Mouse (Mus musculus) limb, embryonic 14.5 days (tissue): ENCODE measurements around the gene Nppc. TPM values are rescaled to one million over a fixed set of nuclear protein-coding genes. Genes with fewer than 3 reads are reported as not detected.

ENCODE experiments used
- ATAC-seq: fragments of 200-750 bp; cut with Nextera tagmentation; 2 replicates; pipeline ENCODE4 v1.8.0; 2017; ENCODE audit warnings: low read depth, moderate number of reproducible peaks, moderate TSS enrichment; ENCODE audit not compliant: low FRiP score
- DNase-seq: peaks from one replicate; pipeline ENCODE4 v3.0.0-alpha.2; 2015; ENCODE audit warnings: low spot score
- H3K27ac ChIP-seq: fragments of 300-500 bp; sonication (generic); replicated peaks from 2 replicates; pipeline ENCODE4 v1.5.1; 2014; ENCODE audit warnings: low read depth, mild to moderate bottlenecking, low read length, moderate library complexity, mixed read lengths
- H3K27me3 ChIP-seq: fragments of 300-500 bp; sonication (generic); 2 replicates; pipeline ENCODE4 v1.6.1; 2014; ENCODE audit warnings: low read length, mixed read lengths; ENCODE audit not compliant: control insufficient read depth, insufficient read depth
- H3K36me3 ChIP-seq: fragments of 300-500 bp; sonication (generic); 2 replicates; pipeline ENCODE4 v1.6.1; 2014; ENCODE audit warnings: mild to moderate bottlenecking, low read length, moderate library complexity, mixed read lengths; ENCODE audit not compliant: control insufficient read depth, insufficient read depth
- H3K4me1 ChIP-seq: fragments of 300-500 bp; sonication (generic); 2 replicates; pipeline ENCODE4 v1.6.1; 2014; ENCODE audit warnings: antibody characterized with exemption, low read length, mixed read lengths; ENCODE audit not compliant: control insufficient read depth, insufficient read depth
- H3K4me2 ChIP-seq: fragments of 300-500 bp; sonication (generic); replicated peaks from 2 replicates; pipeline ENCODE4 v1.6.1; 2014; ENCODE audit warnings: low read depth, mild to moderate bottlenecking, low read length, moderate library complexity; ENCODE audit not compliant: severe bottlenecking
- H3K4me3 ChIP-seq: fragments of 300-500 bp; sonication (generic); replicated peaks from 2 replicates; pipeline ENCODE4 v1.5.1; 2014; ENCODE audit warnings: low read length
- H3K9ac ChIP-seq: fragments of 300-500 bp; sonication (generic); 2 replicates; pipeline ENCODE4 v1.6.1; 2014; ENCODE audit warnings: mild to moderate bottlenecking, low read depth, low read length, moderate library complexity; ENCODE audit not compliant: severe bottlenecking
- H3K9me3 ChIP-seq: fragments of 300-500 bp; sonication (generic); 2 replicates; pipeline ENCODE4 v1.6.1; 2016; ENCODE audit warnings: low read length; ENCODE audit not compliant: control insufficient read depth
- POLR2A ChIP-seq: fragments of 200-500 bp; IDR thresholded peaks from 2 replicates; pipeline ENCODE4 v1.8.0; 2012; ENCODE audit warnings: inconsistent platforms, mild to moderate bottlenecking, moderate library complexity, borderline replicate concordance; ENCODE audit not compliant: insufficient read depth, insufficient read length; ENCODE audit errors: extremely low read depth
- WGBS: fragments of 180-500 bp; shearing (Covaris S2); extraction: QIAGEN DNeasy Blood & Tissue Kit; methylation state at CpG from one replicate; pipeline ENCODE4 v1.1.7; 2014; 5-methylcytosine and 5-hydroxymethylcytosine counted together
- polyA plus RNA-seq, 2 experiments: library from polyadenylated mRNA; depleted of rRNA in 1 of 2; stranded (reverse) in 1 of 2; unstranded in 1 of 2; fragments of >200 nt; fragmentation: Nextera tagmentation in 1 of 2; extraction: Ambion mirVana in 1 of 2; gene quantifications; 2 replicates each; pipeline versions ENCODE4 v1.2.1 to v1.2.3; 2012 to 2014

Nppc gene
- polyA plus RNA-seq, 2 experiments: 6.1 to 6.4 TPM

- ATAC-seq (no peak), DNase-seq (no peak)
- TF ChIP-seq POLR2A: no peak
- WGBS: 65% methylated on average over 11 of the region's 11 CpGs
- Histone ChIP-seq H3K27ac (no peak overlapping the region), H3K9me3 (no peaks in the 10 kb centered on the region), H3K36me3 (no peaks in the 10 kb centered on the region), H3K9ac (no peak overlapping the region), H3K4me2 (no peak overlapping the region), H3K27me3 (no peaks in the 10 kb centered on the region), H3K4me1 (0 out of 2 replicates have a peak, but pooled peaks cover 3% of the 10 kb centered on the region), H3K4me3 (no peak overlapping the region)
Measured at GRCm38 (mm10) chr1:86699346-86700136, 29.2 kb upstream of the Nppc start.

- Histone ChIP-seq H3K9me3 (no peaks in the 10 kb centered on the region), H3K4me3 (no peak overlapping the region), H3K27me3 (no peaks in the 10 kb centered on the region), H3K4me1 (0 out of 2 replicates have a peak, but pooled peaks cover 3% of the 10 kb centered on the region), H3K36me3 (no peaks in the 10 kb centered on the region), H3K27ac (no peak overlapping the region), H3K4me2 (no peak overlapping the region), H3K9ac (no peak overlapping the region)
- 30% methylated on average over 2 of the region's 2 CpGs for WGBS
- DNase-seq: no peak
- ATAC-seq: no peak
- no peak for TF ChIP-seq POLR2A
Measured at GRCm38 (mm10) chr1:86698721-86699120, 28.4 kb upstream of the Nppc start.

GRCm38 (mm10) chr1:86696948-86697347 is 26.6 kb upstream of the Nppc start:
- Histone ChIP-seq H3K27ac (no peak overlapping the region), H3K27me3 (no peaks in the 10 kb centered on the region), H3K4me3 (no peak overlapping the region), H3K36me3 (no peaks in the 10 kb centered on the region), H3K4me1 (no peaks in the 10 kb centered on the region), H3K9ac (no peak overlapping the region), H3K4me2 (no peak overlapping the region), H3K9me3 (no peaks in the 10 kb centered on the region)
- ATAC-seq: no peak
- no peak for TF ChIP-seq POLR2A
- no peak for DNase-seq
- WGBS: 50% methylated on average over 7 of the region's 7 CpGs

GRCm38 (mm10) chr1:86691027-86691426 is 20.7 kb upstream of the Nppc start:
- DNase-seq (no peak), ATAC-seq (no peak)
- Histone ChIP-seq H3K36me3 (no peaks in the 10 kb centered on the region), H3K9ac (no peak overlapping the region), H3K4me1 (no peaks in the 10 kb centered on the region), H3K4me3 (no peak overlapping the region), H3K27me3 (no peaks in the 10 kb centered on the region), H3K27ac (no peak overlapping the region), H3K4me2 (no peak overlapping the region), H3K9me3 (no peaks in the 10 kb centered on the region)
- WGBS: 46% methylated on average over 5 of the region's 5 CpGs
- TF ChIP-seq POLR2A: no peak

- 81% methylated on average over 4 of the region's 4 CpGs for WGBS
- ATAC-seq (no peak), DNase-seq (no peak)
- no peak overlapping the region for H3K4me2 ChIP-seq
- H3K4me1 ChIP-seq: no peaks in the 10 kb centered on the region
- H3K36me3 ChIP-seq: no peaks in the 10 kb centered on the region
- no peak overlapping the region for H3K27ac ChIP-seq
- H3K9me3 ChIP-seq: no peaks in the 10 kb centered on the region
- TF ChIP-seq POLR2A: no peak
- H3K9ac ChIP-seq: no peak overlapping the region
- H3K4me3 ChIP-seq: no peak overlapping the region
- H3K27me3 ChIP-seq: no peaks in the 10 kb centered on the region
Measured at GRCm38 (mm10) chr1:86687236-86687635, 16.9 kb upstream of the Nppc start.
